Mouse (Mus musculus): ENCODE data around the gene Fam171a1.
A peak's percentile ranks its signal among the peaks of the same experiment; 100 is the strongest.

DNA sequence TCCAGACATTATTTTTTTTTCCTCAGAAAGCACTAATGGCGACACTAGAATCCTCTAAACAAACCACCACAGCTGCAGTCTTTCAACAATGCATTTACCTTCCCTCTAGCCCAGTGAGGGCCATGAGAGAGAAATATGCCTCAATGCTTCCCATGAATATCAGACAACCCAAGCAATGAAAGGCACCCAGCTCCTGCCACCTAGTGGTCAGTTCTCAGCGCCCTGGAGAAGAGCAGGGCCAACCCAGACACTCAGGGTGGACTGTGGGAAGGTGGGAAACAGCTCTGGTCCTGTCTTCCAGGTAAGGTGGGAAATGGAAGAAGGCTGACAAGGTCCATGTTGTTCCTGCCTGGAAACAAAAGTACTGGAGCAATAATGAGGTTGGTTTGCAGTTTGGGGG, 115.0 kb downstream of the Fam171a1 start:
- TF ChIP-seq CTCF (IDR thresholded peaks at IDR 0.05; ENCODE audit: extremely low read depth, insufficient read depth, low read length) = peak; percentile 83
- no peak for TF ChIP-seq POLR2A (IDR thresholded peaks at IDR 0.05; ENCODE audit: extremely low read depth, insufficient read depth, low read length)
